Mouse (Mus musculus): ENCODE measurements around the gene Gm17018.

Gm17018 gene

GRCm38 (mm10) chr19:45549128-45549915 is 11.1 kb upstream of the Gm17018 start:
- in situ Hi-C loops (cut with MboI, MseI) = loop anchor here (5.0 kb wide), 1 partner anchor 327 kb away; no protein-coding TSS in a partner anchor

- in situ Hi-C loops (cut with MboI, MseI) = loop anchor here (5.0 to 10.0 kb wide), 3 partner anchors 98 to 1395 kb away; no protein-coding TSS in a partner anchor
These were observed 10.5 kb upstream of the Gm17018 start for GRCm38 (mm10) chr19:45549948-45550347.

- in situ Hi-C loops (cut with MboI, MseI) = loop anchor here (5.0 to 10.0 kb wide), 2 partner anchors 100 to 1397 kb away; no protein-coding TSS in a partner anchor
These were observed 8.2 kb upstream of the Gm17018 start for GRCm38 (mm10) chr19:45552187-45552586.

- in situ Hi-C loops (cut with MboI, MseI) = loop anchor here (5.0 to 10.0 kb wide), 2 partner anchors 102 to 1399 kb away; no protein-coding TSS in a partner anchor
These were observed 6.3 kb upstream of the Gm17018 start for GRCm38 (mm10) chr19:45554136-45554535.

GRCm38 (mm10) chr19:45565925-45566715 is 5.7 kb downstream of the Gm17018 start:
- in situ Hi-C loops (cut with MboI, MseI) = no loop called here

GRCm38 (mm10) chr19:45567367-45567766 is 7.0 kb downstream of the Gm17018 start:
- in situ Hi-C loops (cut with MboI, MseI) = no loop called here

GRCm38 (mm10) chr19:45573033-45573432 is 12.6 kb downstream of the Gm17018 start:
- in situ Hi-C loops (cut with MboI, MseI) = loop anchor here (5.0 kb wide), 1 partner anchor 174 kb away; the partner anchor contains the start of gene Npm3

GRCm38 (mm10) chr19:45573861-45574267 is 13.4 kb downstream of the Gm17018 start:
- in situ Hi-C loops (cut with MboI, MseI) = loop anchor here (5.0 kb wide), 1 partner anchor 173 kb away; the partner anchor contains the start of gene Npm3

- in situ Hi-C loops (cut with MboI, MseI) = loop anchor here (5.0 kb wide), 1 partner anchor 173 kb away; the partner anchor contains the start of gene Npm3
These were observed 14.0 kb downstream of the Gm17018 start for GRCm38 (mm10) chr19:45574339-45574898.

- in situ Hi-C loops (cut with MboI, MseI) = loop anchor here (5.0 kb wide), 1 partner anchor 172 kb away; the partner anchor contains the start of gene Npm3
These were observed 14.7 kb downstream of the Gm17018 start for GRCm38 (mm10) chr19:45574941-45575631.

- in situ Hi-C loops (cut with MboI, MseI) = no loop called here
These were observed 15.2 kb downstream of the Gm17018 start for GRCm38 (mm10) chr19:45575632-45576001.

- in situ Hi-C loops (cut with MboI, MseI) = no loop called here
These were observed 16.8 kb downstream of the Gm17018 start for GRCm38 (mm10) chr19:45577141-45577750.

GRCm38 (mm10) chr19:45578976-45579375 is 18.6 kb downstream of the Gm17018 start:
- in situ Hi-C loops (cut with MboI, MseI) = no loop called here

GRCm38 (mm10) chr19:45579416-45579815 is 19.0 kb downstream of the Gm17018 start:
- in situ Hi-C loops (cut with MboI, MseI) = no loop called here

GRCm38 (mm10) chr19:45580235-45580634 is 19.8 kb downstream of the Gm17018 start:
- in situ Hi-C loops (cut with MboI, MseI) = no loop called here

- in situ Hi-C loops (cut with MboI, MseI) = no loop called here
These were observed 20.8 kb downstream of the Gm17018 start for GRCm38 (mm10) chr19:45581257-45581656.

GRCm38 (mm10) chr19:45582161-45582560 is 21.7 kb downstream of the Gm17018 start:
- in situ Hi-C loops (cut with MboI, MseI) = no loop called here

GRCm38 (mm10) chr19:45583136-45583535 is 22.7 kb downstream of the Gm17018 start:
- in situ Hi-C loops (cut with MboI, MseI) = no loop called here

GRCm38 (mm10) chr19:45584856-45585620 is 24.6 kb downstream of the Gm17018 start:
- in situ Hi-C loops (cut with MboI, MseI) = no loop called here

- in situ Hi-C loops (cut with MboI, MseI) = no loop called here
These were observed 26.4 kb downstream of the Gm17018 start for GRCm38 (mm10) chr19:45586850-45587249.
